Mouse (Mus musculus) neural tube, embryonic 12.5 days (tissue): Measurements from ENCODE around the gene Olfr808. TPM values are rescaled to one million over a fixed set of nuclear protein-coding genes. Genes with fewer than 3 reads are reported as not detected.

Experiments
- ATAC-seq: fragments of 200-750 bp; cut with Nextera tagmentation; 2 replicates; pipeline ENCODE4 v1.8.0; 2017; ENCODE audit warnings: low read depth, mild to moderate bottlenecking, moderate TSS enrichment, moderate library complexity; ENCODE audit not compliant: low FRiP score
- H3K27ac ChIP-seq: fragments of 300-500 bp; sonication (generic); 2 replicates; pipeline ENCODE4 v1.5.1; 2016
- H3K27me3 ChIP-seq: fragments of 300-500 bp; sonication (generic); replicated peaks from 2 replicates; pipeline ENCODE4 v1.6.1; 2016; ENCODE audit warnings: mild to moderate bottlenecking
- H3K36me3 ChIP-seq: fragments of 300-500 bp; sonication (generic); 2 replicates; pipeline ENCODE4 v1.6.1; 2016; ENCODE audit warnings: mild to moderate bottlenecking
- H3K4me1 ChIP-seq: fragments of 300-500 bp; sonication (generic); 2 replicates; pipeline ENCODE4 v1.6.1; 2016
- H3K4me2 ChIP-seq: fragments of 300-500 bp; sonication (generic); replicated peaks from 2 replicates; pipeline ENCODE4 v1.6.1; 2016; ENCODE audit warnings: mild to moderate bottlenecking
- H3K4me3 ChIP-seq: fragments of 300-500 bp; sonication (generic); 2 replicates; pipeline ENCODE4 v1.5.1; 2016
- H3K9ac ChIP-seq: fragments of 300-500 bp; sonication (generic); 2 replicates; pipeline ENCODE4 v1.6.1; 2016; ENCODE audit warnings: mild to moderate bottlenecking
- H3K9me3 ChIP-seq: fragments of 300-500 bp; sonication (generic); 2 replicates; pipeline ENCODE4 v1.6.1; 2016; ENCODE audit warnings: mild to moderate bottlenecking
- WGBS: fragments of 180-500 bp; shearing (Covaris S2); methylation state at CpG from one replicate; pipeline ENCODE4 v1.1.7; 2016; 5-methylcytosine and 5-hydroxymethylcytosine counted together
- microRNA-seq: library from miRNA; unstranded; fragments of <30 nt; microRNA quantifications from one replicate; pipeline ENCODE4, GENCODE M21; 2017
- polyA plus RNA-seq: library from polyadenylated mRNA; unstranded; fragments of >200 nt; fragmentation: Nextera tagmentation; extraction: Ambion mirVana; gene quantifications from 2 replicates; pipeline ENCODE4 v1.2.1, GENCODE M21; 2016

Olfr808 gene
- polyA plus RNA-seq: not detected in 2 replicates

GRCm38 (mm10) chr10:129765182-129765581 lies at the start of gene Olfr808:
Gene Olfr808 (plus strand): TSS chr10:129765482.
- no peaks in the 10 kb centered on the region for H3K4me1 ChIP-seq
- H3K9me3 ChIP-seq: no peaks in the 10 kb centered on the region
- ATAC-seq: no peak
- no peak within 1 kb of the TSS for H3K27ac ChIP-seq
- no peak within 1 kb of the TSS for H3K4me3 ChIP-seq
- no peak within 1 kb of the TSS for H3K4me2 ChIP-seq
- no peaks in the 10 kb centered on the region for H3K27me3 ChIP-seq
- no peaks in the 10 kb centered on the region for H3K36me3 ChIP-seq
- no peak within 1 kb of the TSS for H3K9ac ChIP-seq
- WGBS: 90% methylated on average over 1 of the region's 1 CpGs

GRCm38 (mm10) chr10:129729275-129729674 lies 36.0 kb upstream of the Olfr808 start, which contains the start of gene Olfr805:
Gene Olfr805 (minus strand): TSS chr10:129729375.
- H3K4me1 ChIP-seq: no peaks in the 10 kb centered on the region
- H3K36me3 ChIP-seq: no peaks in the 10 kb centered on the region
- H3K4me2 ChIP-seq: no peak within 1 kb of the TSS
- no peak within 1 kb of the TSS for H3K4me3 ChIP-seq
- H3K27me3 ChIP-seq: no peaks in the 10 kb centered on the region
- H3K9me3 ChIP-seq: no peaks in the 10 kb centered on the region
- no peak for ATAC-seq
- H3K27ac ChIP-seq: no peak within 1 kb of the TSS
- H3K9ac ChIP-seq: no peak within 1 kb of the TSS
- 92% methylated on average over 2 of the region's 2 CpGs for WGBS

- no peak within 1 kb of the TSS for H3K4me2 ChIP-seq
- no peak within 1 kb of the TSS for H3K27ac ChIP-seq
- no peaks in the 10 kb centered on the region for H3K27me3 ChIP-seq
- no peak within 1 kb of the TSS for H3K9ac ChIP-seq
- no peaks in the 10 kb centered on the region for H3K4me1 ChIP-seq
- H3K36me3 ChIP-seq: no peaks in the 10 kb centered on the region
- no peaks in the 10 kb centered on the region for H3K9me3 ChIP-seq
- H3K4me3 ChIP-seq: no peak within 1 kb of the TSS
- no peak for ATAC-seq
Observed at GRCm38 (mm10) chr10:129741821-129742220, 23.5 kb upstream of the Olfr808 start, which contains the start of gene Olfr806. Gene Olfr806 (minus strand): TSS chr10:129741921.

GRCm38 (mm10) chr10:129757693-129758092 lies 7.6 kb upstream of the Olfr808 start, which contains the start of gene Olfr807:
Gene Olfr807 (minus strand): TSS chr10:129757793.
- Histone ChIP-seq H3K4me2 (no peak within 1 kb of the TSS), H3K27me3 (no peaks in the 10 kb centered on the region), H3K4me3 (no peak within 1 kb of the TSS), H3K9me3 (no peaks in the 10 kb centered on the region), H3K9ac (no peak within 1 kb of the TSS), H3K36me3 (no peaks in the 10 kb centered on the region), H3K4me1 (no peaks in the 10 kb centered on the region), H3K27ac (no peak within 1 kb of the TSS)
- WGBS: 86% methylated on average over 1 of the region's 1 CpGs
- no peak for ATAC-seq

- Histone ChIP-seq H3K9ac (no peak within 1 kb of the TSS), H3K4me2 (no peak within 1 kb of the TSS), H3K4me1 (no peaks in the 10 kb centered on the region), H3K27me3 (no peaks in the 10 kb centered on the region), H3K27ac (no peak within 1 kb of the TSS), H3K4me3 (no peak within 1 kb of the TSS), H3K9me3 (no peaks in the 10 kb centered on the region), H3K36me3 (no peaks in the 10 kb centered on the region)
- no peak for ATAC-seq
Observed at GRCm38 (mm10) chr10:129774338-129774737, 9.1 kb downstream of the Olfr808 start, which contains the start of gene Olfr809. Gene Olfr809 (plus strand): TSS chr10:129774638.

GRCm38 (mm10) chr10:129778123-129778522 lies 12.8 kb downstream of the Olfr808 start:
- Histone ChIP-seq H3K4me2 (no peak overlapping the region), H3K36me3 (no peaks in the 10 kb centered on the region), H3K4me3 (no peak overlapping the region), H3K27ac (no peak overlapping the region), H3K27me3 (no peaks in the 10 kb centered on the region), H3K9me3 (no peaks in the 10 kb centered on the region), H3K9ac (no peak overlapping the region), H3K4me1 (no peaks in the 10 kb centered on the region)
- no peak for ATAC-seq

- H3K9me3 ChIP-seq: no peaks in the 10 kb centered on the region
- no peak for ATAC-seq
- H3K9ac ChIP-seq: no peak within 1 kb of the TSS
- H3K4me1 ChIP-seq: no peaks in the 10 kb centered on the region
- H3K36me3 ChIP-seq: no peaks in the 10 kb centered on the region
- no peak within 1 kb of the TSS for H3K4me2 ChIP-seq
- H3K27me3 ChIP-seq: no peaks in the 10 kb centered on the region
- no peak within 1 kb of the TSS for H3K4me3 ChIP-seq
- H3K27ac ChIP-seq: no peak within 1 kb of the TSS
Observed at GRCm38 (mm10) chr10:129794817-129795216, 29.5 kb downstream of the Olfr808 start, which contains the start of gene Olfr810. Gene Olfr810 (minus strand): TSS chr10:129794917.

GRCm38 (mm10) chr10:129804296-129804695 lies 39.0 kb downstream of the Olfr808 start, which contains the start of gene Olfr811:
Gene Olfr811 (minus strand): TSS chr10:129804396.
- no peaks in the 10 kb centered on the region for H3K27me3 ChIP-seq
- WGBS: 88% methylated on average over 4 of the region's 4 CpGs
- H3K36me3 ChIP-seq: no peaks in the 10 kb centered on the region
- no peak for ATAC-seq
- H3K4me3 ChIP-seq: no peak within 1 kb of the TSS
- no peaks in the 10 kb centered on the region for H3K4me1 ChIP-seq
- no peaks in the 10 kb centered on the region for H3K9me3 ChIP-seq
- H3K9ac ChIP-seq: no peak within 1 kb of the TSS
- H3K27ac ChIP-seq: no peak within 1 kb of the TSS
- H3K4me2 ChIP-seq: no peak within 1 kb of the TSS

Small RNAs within 50 kb of the gene (microRNA-seq; reads per million reads assigned to microRNA genes)
- gene Gm24485: not detected

Other genes starting within 250 kb of the Olfr808 start
- not detected in 2 replicates for gene Olfr791, start 243.7 kb upstream of the Olfr808 start, polyA plus RNA-seq
- gene Olfr792, start 226.3 kb upstream of the Olfr808 start, polyA plus RNA-seq: not detected in 2 replicates
- not detected in 2 replicates for gene Olfr794, start 197.8 kb upstream of the Olfr808 start, polyA plus RNA-seq
- not detected in 2 replicates for gene Olfr796, start 152.9 kb upstream of the Olfr808 start, polyA plus RNA-seq
- gene Olfr798, start 137.5 kb upstream of the Olfr808 start, polyA plus RNA-seq: not detected in 2 replicates
- not detected in 2 replicates for gene Olfr799, start 128.0 kb upstream of the Olfr808 start, polyA plus RNA-seq
- not detected in 2 replicates for gene Olfr800, start 107.8 kb upstream of the Olfr808 start, polyA plus RNA-seq
- gene Olfr801, start 91.6 kb upstream of the Olfr808 start, polyA plus RNA-seq: not detected in 2 replicates
- not detected in 2 replicates for gene Olfr802, start 77.3 kb upstream of the Olfr808 start, polyA plus RNA-seq
- not detected in 2 replicates for gene Olfr803, start 71.2 kb upstream of the Olfr808 start, polyA plus RNA-seq
- gene Olfr804, start 62.3 kb upstream of the Olfr808 start, polyA plus RNA-seq: not detected in 2 replicates
- not detected in 2 replicates for gene Olfr805, start 36.1 kb upstream of the Olfr808 start, polyA plus RNA-seq
- not detected in 2 replicates for gene Olfr806, start 23.6 kb upstream of the Olfr808 start, polyA plus RNA-seq
- gene Olfr807, start 7.7 kb upstream of the Olfr808 start, polyA plus RNA-seq: not detected in 2 replicates
- not detected in 2 replicates for gene Olfr809, start 9.2 kb downstream of the Olfr808 start, polyA plus RNA-seq
- gene Olfr810, start 29.4 kb downstream of the Olfr808 start, polyA plus RNA-seq: not detected in 2 replicates
- not detected in 2 replicates for gene Olfr811, start 38.9 kb downstream of the Olfr808 start, polyA plus RNA-seq
- gene Olfr812, start 80.6 kb downstream of the Olfr808 start, polyA plus RNA-seq: not detected in 2 replicates
- gene Olfr813, start 89.9 kb downstream of the Olfr808 start, polyA plus RNA-seq: not detected in 2 replicates
- gene Olfr814, start 114.4 kb downstream of the Olfr808 start, polyA plus RNA-seq: not detected in 2 replicates
- not detected in 2 replicates for gene Olfr815, start 140.4 kb downstream of the Olfr808 start, polyA plus RNA-seq
- not detected in 2 replicates for gene Olfr816, start 150.1 kb downstream of the Olfr808 start, polyA plus RNA-seq
- gene Olfr818, start 183.6 kb downstream of the Olfr808 start, polyA plus RNA-seq: not detected in 2 replicates
- not detected in 2 replicates for gene Olfr819, start 201.8 kb downstream of the Olfr808 start, polyA plus RNA-seq
- gene Olfr247, start 210.7 kb downstream of the Olfr808 start, polyA plus RNA-seq: not detected in 2 replicates
- not detected in 2 replicates for gene Gm10310, start 219.6 kb downstream of the Olfr808 start, polyA plus RNA-seq
- not detected in 2 replicates for gene Olfr820, start 247.1 kb downstream of the Olfr808 start, polyA plus RNA-seq